Mouse (Mus musculus) kidney, adult 9 months (tissue): ENCODE results near the gene Itsn1.

Experiments
- DNase-seq: peaks from one replicate; pipeline ENCODE4 v3.0.0; 2022

Itsn1 gene

GRCm38 (mm10) chr16:91820299-91820698 is 91.2 kb downstream of the Itsn1 start:
- no peak for DNase-seq

GRCm38 (mm10) chr16:91822325-91822724 is 93.2 kb downstream of the Itsn1 start:
- DNase-seq, result no peak

GRCm38 (mm10) chr16:91822759-91823158 is 93.7 kb downstream of the Itsn1 start:
- DNase-seq, result no peak

DNA sequence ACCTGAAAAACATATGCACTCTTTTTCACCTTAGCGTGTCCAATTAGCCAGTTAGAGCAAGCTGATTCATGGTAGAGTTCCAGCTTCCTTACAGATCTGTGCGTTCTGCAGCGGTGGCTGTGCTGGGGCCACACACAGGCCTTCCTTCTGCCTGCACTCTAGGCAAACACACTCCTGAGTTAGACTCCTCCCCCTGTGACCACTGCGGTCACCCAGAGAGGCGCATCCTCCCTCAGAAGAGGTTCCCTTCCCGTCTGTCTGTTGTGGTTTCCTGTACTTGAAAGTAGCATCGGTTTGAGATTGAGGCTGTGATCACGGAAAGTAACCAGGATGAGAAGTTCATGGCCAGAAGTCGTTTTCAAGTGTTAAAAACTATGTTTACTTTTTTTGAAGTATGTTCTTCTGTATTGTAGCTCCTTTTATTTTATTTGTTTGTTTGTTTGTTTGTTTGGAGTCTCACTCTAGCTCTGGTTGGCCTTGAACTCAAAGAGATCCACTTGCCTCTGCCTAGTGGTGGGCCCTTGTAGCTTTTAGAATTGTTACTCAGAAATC is 96.8 kb downstream of the Itsn1 start:
- peak; percentile 30 for DNase-seq

- no peak for DNase-seq
These were observed 97.8 kb downstream of the Itsn1 start for GRCm38 (mm10) chr16:91826893-91827292.

- no peak for DNase-seq
These were observed 98.4 kb downstream of the Itsn1 start for GRCm38 (mm10) chr16:91827456-91827855.

- DNase-seq, result no peak
These were observed 99.1 kb downstream of the Itsn1 start for GRCm38 (mm10) chr16:91828160-91828559.

GRCm38 (mm10) chr16:91828603-91829002 is 99.5 kb downstream of the Itsn1 start:
- DNase-seq, result no peak

- DNase-seq, result no peak
These were observed 100.0 kb downstream of the Itsn1 start for GRCm38 (mm10) chr16:91829121-91829520.

DNA sequence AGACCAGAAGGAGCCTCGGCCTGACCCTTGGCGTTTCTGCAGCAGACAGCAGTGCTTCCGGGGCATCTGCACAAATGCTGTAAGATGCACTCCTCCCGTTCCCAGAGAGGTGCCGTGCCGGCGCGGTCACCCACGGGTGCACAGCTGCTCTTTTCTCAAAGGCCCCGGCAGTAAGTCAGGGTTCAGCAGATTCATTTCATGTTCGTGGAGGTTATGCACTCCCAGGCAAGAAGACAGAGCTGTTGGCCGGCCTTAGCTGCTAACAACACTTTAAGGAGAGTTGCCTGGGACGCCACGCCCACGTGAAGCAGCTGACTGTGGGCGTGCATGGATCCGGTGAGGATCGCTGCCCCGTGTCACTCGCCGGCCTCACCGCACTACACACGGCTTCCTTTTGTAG is 101.2 kb downstream of the Itsn1 start:
- peak; percentile 56 for DNase-seq

DNA sequence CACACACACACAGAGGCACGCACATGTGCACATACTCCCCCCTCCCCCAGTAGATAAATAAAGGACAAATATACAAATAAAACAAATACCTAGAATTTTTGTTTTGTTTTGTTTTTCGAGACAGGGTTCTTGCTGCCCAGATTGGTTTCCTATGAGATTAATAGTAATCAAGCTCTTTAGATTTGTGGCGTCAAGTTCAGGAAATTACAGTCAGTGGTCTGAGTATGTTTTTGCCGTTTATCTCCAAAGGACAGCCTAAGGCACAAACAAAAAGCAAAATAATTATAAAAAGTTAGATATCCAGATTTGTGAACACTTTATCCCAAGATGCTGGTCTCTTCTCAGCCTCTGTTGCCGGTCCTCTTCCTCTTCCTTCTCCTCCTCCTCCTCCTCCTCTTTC is 104.0 kb downstream of the Itsn1 start:
- no peak for DNase-seq

DNA sequence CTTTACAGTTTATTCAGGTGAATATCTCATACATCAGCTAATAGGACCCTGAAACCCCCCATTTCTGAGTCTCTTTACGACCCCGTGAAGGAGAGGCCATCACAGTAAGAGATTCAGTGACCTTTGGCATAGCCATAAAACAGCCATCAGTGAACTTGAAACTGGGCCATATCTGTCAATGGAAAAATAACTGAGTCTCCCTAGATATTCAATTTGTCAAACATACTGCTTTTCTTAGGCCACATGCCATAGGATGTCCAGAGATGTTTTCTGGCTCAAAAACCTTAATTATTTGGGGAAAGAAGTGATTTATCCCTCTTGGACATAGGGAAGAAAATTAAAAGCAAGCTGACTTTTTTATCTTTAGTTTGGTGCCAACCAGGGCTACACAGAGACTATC is 104.5 kb downstream of the Itsn1 start:
- no peak for DNase-seq

GRCm38 (mm10) chr16:91833981-91834380 is 104.9 kb downstream of the Itsn1 start:
- DNase-seq, result no peak

DNA sequence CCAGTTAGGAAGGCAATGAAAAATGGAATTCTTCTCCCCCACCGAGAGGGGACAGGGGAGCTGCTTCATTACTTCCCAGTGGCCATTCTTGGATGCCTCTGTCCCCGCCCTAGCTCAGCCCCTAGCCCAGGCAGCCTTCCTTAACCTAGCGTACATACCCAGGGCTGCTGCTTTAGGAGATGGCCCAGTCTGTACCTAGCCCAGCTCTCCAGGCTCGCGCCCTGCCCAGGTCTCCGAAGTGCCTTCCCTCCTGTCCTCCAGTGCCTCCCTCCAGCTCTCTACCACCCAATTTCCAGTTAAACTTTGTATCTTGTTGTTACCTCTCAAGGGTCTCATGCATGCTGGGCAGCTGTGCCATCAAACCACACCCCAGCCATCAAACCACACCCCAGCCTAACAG is 106.7 kb downstream of the Itsn1 start:
- DNase-seq, result no peak

DNA sequence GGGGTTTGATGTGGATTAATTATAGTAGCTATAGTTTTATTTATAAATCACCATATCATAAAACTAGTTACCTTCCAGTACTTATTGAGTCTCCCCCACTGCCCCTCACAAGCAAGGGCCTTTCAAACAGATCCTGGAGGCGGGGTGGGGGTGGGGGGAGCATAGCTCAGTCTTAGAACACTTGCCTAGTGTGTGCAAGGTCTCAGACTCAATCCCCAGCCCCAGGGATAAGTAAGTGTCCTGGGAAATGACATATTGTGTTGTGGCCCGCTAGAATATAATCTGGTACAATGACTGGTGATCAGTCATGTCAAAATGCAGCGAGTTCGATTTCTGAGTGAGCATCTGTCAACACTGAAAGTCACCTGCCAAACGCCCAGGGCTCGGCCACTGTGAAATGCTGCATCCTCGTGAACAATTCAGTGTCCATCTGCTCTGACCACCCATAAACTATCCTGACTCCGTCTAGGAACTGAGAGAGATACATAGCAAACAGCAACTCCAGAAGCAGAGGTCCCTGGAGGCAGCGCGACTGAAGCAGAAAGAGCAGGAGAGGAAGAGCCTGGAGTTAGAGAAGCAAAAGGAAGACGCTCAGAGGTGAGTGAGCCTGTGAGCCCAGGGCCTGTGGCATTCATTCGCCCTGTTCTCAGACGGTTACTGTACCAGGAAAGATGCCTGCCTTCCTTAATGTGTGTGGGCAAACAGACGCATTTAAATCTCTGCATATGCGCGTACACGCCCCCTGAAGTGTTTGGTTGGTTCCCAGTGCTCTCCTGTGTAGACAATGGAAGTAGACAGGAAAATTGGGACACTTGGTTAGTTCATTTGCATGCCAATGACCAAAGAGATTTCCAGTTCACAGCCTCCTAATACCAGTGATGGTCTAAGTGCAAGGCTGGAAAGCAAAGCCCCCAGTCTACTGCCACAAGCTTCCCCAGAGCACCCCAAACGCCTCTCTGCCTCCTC is 107.8 kb downstream of the Itsn1 start:
- no peak for DNase-seq

- DNase-seq, result no peak
These were observed 108.5 kb downstream of the Itsn1 start for GRCm38 (mm10) chr16:91837558-91838041.

GRCm38 (mm10) chr16:91838771-91839170 is 109.7 kb downstream of the Itsn1 start:
- no peak for DNase-seq

- DNase-seq, result peak; percentile 61
These were observed 110.4 kb downstream of the Itsn1 start for GRCm38 (mm10) chr16:91839462-91839861.

DNA sequence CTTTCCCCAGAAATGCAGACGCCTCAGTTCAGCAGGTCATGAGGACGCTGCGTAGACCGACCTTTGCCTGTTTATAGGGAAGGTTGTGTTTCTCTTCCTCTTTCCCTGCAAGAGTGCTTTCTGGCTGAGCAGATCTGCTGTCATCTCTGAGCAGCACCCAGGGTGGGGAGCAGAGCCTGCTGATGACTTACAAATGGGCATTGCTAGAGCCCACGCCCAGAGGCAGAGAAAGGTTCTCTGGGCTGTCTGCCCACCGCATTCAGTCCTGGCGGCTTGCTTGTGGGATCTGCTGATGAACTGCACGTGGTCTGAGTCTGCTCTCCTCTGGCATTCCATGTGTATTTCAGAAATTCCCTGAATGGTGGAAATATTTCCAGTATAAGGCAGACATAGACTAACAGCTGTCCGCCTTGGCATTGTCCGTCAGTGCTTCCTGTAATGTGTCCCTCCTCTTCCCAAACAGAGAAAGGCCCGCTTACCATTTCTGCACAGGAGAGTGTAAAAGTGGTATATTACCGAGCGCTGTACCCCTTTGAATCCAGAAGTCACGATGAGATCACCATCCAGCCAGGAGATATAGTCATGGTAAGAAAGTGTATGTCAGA is 112.0 kb downstream of the Itsn1 start:
- no peak for DNase-seq

DNA sequence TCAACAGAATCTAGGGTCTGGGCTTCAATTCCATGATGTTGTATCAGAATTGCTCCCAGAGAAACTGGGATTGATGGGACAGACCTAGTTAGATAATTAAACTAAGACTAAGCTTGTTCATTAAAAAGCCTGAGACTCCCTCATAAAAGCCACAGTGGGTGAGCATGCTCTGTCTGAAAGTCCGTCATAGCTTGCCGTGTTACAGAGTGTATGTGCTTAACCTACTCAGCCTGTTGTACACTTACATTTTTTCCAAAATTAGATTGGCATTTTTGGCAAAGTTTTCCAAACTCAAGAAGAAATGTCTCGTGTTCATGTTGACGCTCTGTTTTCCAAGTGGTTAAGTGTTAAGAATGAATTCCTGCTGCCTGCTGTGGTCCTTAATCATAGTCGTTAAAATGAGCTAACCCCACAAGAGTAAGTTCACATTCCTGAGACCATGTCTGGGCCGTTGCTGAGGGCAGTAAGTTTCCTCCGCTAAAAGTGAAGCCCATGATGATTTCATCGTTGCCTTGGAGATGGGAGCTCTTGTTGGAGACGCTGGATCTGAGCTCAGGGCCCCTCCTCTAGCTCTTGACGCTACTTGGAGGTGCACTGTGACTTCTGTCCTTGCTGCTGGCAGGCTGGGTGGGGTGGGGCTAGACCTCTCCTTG is 117.1 kb downstream of the Itsn1 start:
- no peak for DNase-seq

DNA sequence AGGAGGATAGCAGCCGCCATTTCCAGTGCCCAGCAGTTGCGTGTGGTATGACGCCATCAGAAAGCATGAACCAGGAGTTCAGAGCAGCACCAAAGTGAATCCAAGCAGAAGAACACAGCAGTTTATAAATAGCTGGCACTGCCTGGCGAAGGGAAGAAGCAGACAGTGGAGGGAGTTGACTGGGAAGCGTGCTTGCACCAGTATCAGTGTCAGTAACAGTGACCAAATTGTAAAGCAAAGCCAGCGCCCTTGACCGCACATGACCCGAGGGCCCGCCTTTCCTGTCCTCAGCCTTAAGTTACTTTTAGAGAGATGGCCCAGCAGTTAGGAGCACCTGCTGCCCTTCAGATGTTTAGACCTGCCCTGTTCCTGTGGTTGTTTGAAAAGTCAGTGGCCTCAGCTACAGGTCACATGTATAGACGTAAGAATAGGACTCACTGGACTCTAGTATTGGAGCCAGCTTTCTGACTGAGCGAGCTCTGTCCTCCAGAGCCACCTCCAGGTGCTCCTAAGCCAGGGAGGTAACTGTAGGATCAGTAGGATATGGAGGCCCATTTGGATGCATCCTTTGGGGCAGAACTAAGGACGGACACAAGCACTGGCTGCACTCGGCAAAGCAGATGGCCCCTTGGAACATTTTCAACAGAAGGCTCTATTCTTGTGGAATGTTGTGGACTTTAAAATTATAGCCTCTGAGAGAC is 118.6 kb downstream of the Itsn1 start:
- DNase-seq, result no peak

- no peak for DNase-seq
These were observed 119.4 kb downstream of the Itsn1 start for GRCm38 (mm10) chr16:91848505-91848904.
